Mouse (Mus musculus): ENCODE results near the gene Zfp433. TPM values are rescaled to one million over a fixed set of nuclear protein-coding genes. Genes with fewer than 3 reads are reported as not detected.
"Not testable (repeated sequence)": the region's sequence is repeated elsewhere in the genome, so short reads cannot be mapped to it uniquely, and the experiment has no call there.

The Zfp433 gene
- 17.2 and 17.3 TPM in 2 replicates for polyA plus RNA-seq (2014; fragmentation: Nextera tagmentation; extraction: Ambion mirVana)

GRCm38 (mm10) chr10:81704531-81705301 lies at the start of gene Zfp433:
Zfp433 (plus strand) TSS chr10:81704825.
- H3K9me3 ChIP-seq (ENCODE audit: control insufficient read depth, low read length); H3K27me3 ChIP-seq (ENCODE audit: control insufficient read depth, insufficient read depth, low read length); H3K4me2 ChIP-seq (ENCODE audit: low read depth, severe bottlenecking); H3K36me3 ChIP-seq (ENCODE audit: control insufficient read depth, insufficient read depth, low read length); H3K4me1 ChIP-seq (ENCODE audit: control insufficient read depth, insufficient read depth, low read length); H3K27ac ChIP-seq (replicated peaks; ENCODE audit: low read depth, low read length); H3K9ac ChIP-seq (ENCODE audit: low read length); DNase-seq (ENCODE audit: low spot score); H3K4me3 ChIP-seq (ENCODE audit: low read depth, low read length): not testable (repeated sequence)
- no CpG with 5 or more reads among the region's 46 CpGs for WGBS
- ATAC-seq (ENCODE audit: insufficient number of reproducible peaks, low FRiP score, low TSS enrichment, low read depth) = peak; percentile 100

GRCm38 (mm10) chr10:81655178-81655577 lies 49.4 kb upstream of the Zfp433 start:
- Histone ChIP-seq H3K27me3 (ENCODE audit: control insufficient read depth, insufficient read depth, low read length) (no peaks in the 10 kb centered on the region), H3K4me2 (ENCODE audit: low read depth, severe bottlenecking) (no peak overlapping the region), H3K4me3 (ENCODE audit: low read depth, low read length) (no peak overlapping the region), H3K36me3 (ENCODE audit: control insufficient read depth, insufficient read depth, low read length) (peaks cover 5% of the 10 kb centered on the region), H3K4me1 (ENCODE audit: control insufficient read depth, insufficient read depth, low read length) (no peaks in the 10 kb centered on the region), H3K9me3 (ENCODE audit: control insufficient read depth, low read length) (peaks cover 3% of the 10 kb centered on the region; the same call in 1 of the 2 replicates), H3K27ac (replicated peaks; ENCODE audit: low read depth, low read length) (no peak overlapping the region), H3K9ac (ENCODE audit: low read length) (no peak overlapping the region)
- ATAC-seq (ENCODE audit: insufficient number of reproducible peaks, low FRiP score, low TSS enrichment, low read depth) = no peak
- WGBS = 91% methylated on average over 10 of the region's 10 CpGs
- DNase-seq (ENCODE audit: low spot score) = no peak

DNA sequence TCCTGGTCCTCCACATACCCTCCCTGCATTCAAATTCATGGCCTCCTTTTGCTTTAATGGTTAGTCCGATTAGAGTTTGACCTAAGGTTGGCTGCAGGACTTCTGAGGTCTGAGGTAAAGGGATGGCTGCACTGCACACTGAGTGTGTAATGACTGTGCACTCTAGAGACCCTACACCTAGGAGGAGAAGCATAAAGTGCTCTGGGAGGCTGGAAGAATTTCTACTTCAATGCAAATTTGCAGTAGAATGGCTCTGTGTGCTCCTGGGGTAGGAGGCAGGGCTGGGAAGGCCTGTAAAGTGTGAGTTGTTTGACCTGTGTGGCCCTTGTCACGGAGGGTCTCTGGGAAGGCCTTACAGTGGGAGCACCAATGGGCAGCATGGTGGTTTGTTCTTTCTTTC lies 48.5 kb upstream of the Zfp433 start:
- Histone ChIP-seq H3K4me1 (ENCODE audit: control insufficient read depth, insufficient read depth, low read length) (no peaks in the 10 kb centered on the region), H3K9ac (ENCODE audit: low read length) (no peak overlapping the region), H3K4me3 (ENCODE audit: low read depth, low read length) (no peak overlapping the region), H3K27ac (replicated peaks; ENCODE audit: low read depth, low read length) (no peak overlapping the region), H3K36me3 (ENCODE audit: control insufficient read depth, insufficient read depth, low read length) (peaks cover 2% of the 10 kb centered on the region; the same call in 1 of the 2 replicates), H3K9me3 (ENCODE audit: control insufficient read depth, low read length) (peaks cover 3% of the 10 kb centered on the region; the same call in 1 of the 2 replicates), H3K27me3 (ENCODE audit: control insufficient read depth, insufficient read depth, low read length) (no peaks in the 10 kb centered on the region), H3K4me2 (ENCODE audit: low read depth, severe bottlenecking) (no peak overlapping the region)
- ATAC-seq (ENCODE audit: insufficient number of reproducible peaks, low FRiP score, low TSS enrichment, low read depth) = no peak
- WGBS = 92% methylated on average over 2 of the region's 2 CpGs
- DNase-seq (ENCODE audit: low spot score) = no peak

DNA sequence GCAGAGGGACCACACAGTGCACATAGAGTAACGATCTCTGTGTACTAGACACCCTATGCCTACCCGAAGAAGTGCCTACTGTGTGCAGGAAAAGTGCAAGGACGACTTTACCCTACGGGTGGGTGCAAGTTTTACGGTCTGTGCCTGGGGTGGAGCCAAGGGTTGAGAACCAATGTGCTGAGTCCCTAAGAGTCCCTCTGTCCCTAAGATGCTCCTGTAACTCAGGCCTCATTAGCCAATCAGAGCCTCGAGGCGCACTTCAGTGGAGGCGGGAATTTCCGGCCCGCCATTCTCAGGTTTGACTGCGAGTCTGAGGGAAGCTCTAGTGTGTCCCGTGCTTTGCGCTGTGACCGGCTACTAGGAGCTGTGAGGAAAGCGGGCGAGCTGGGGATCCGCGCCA lies 17.5 kb upstream of the Zfp433 start:
- not testable (repeated sequence) for H3K9me3 ChIP-seq (ENCODE audit: control insufficient read depth, low read length); DNase-seq (ENCODE audit: low spot score); H3K4me2 ChIP-seq (ENCODE audit: low read depth, severe bottlenecking); H3K36me3 ChIP-seq (ENCODE audit: control insufficient read depth, insufficient read depth, low read length); H3K4me3 ChIP-seq (ENCODE audit: low read depth, low read length); H3K9ac ChIP-seq (ENCODE audit: low read length); H3K27ac ChIP-seq (replicated peaks; ENCODE audit: low read depth, low read length); H3K4me1 ChIP-seq (ENCODE audit: control insufficient read depth, insufficient read depth, low read length); ATAC-seq (ENCODE audit: insufficient number of reproducible peaks, low FRiP score, low TSS enrichment, low read depth); H3K27me3 ChIP-seq (ENCODE audit: control insufficient read depth, insufficient read depth, low read length)
- no CpG with 5 or more reads among the region's 18 CpGs for WGBS

DNA sequence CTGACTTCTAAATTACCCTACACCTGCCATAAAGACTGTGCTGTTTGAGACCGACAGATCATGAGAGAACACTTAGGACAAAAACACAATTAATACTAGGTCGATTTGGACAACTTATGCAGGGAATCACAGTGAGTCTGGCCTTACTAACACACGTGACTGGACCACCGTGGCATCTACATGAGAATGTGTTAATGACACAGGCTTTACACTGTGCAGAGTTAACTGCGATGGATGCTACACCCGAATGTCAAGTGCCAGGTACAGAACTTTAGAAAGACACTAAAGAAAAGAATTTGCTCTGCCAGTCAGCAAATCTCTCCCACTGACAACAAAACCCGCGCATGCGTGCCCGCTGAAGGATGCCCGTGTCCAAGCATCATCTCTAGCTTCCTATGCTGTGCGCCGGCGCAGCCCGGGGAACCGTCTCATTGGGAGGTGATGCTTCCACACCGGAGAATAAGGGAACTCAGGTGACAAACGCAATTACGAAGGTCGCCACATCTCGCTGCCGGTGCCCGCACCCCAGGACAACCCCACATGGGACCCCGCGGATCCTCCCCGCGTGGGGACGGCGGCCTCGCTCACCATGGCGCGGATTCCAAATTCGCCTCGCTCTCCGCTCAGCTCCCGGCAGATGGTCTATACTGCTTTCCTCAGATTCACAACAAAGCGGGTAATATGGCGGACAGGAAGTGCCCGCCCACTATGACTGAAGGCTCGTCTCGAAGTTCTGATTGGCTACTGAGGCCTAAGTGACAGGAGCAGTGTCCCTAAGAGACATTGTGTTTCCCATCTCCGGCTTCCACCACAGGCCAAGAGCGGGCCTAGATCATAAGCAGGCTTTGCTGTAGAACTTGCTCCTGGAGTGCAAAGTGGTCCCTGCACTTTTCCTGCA lies 66.1 kb downstream of the Zfp433 start, which contains the start of gene Gm3055:
TSS of gene Gm3055 (minus strand) at position 656 of the 898 bp plus-strand sequence.
- H3K4me2 ChIP-seq (ENCODE audit: low read depth, severe bottlenecking); H3K27ac ChIP-seq (replicated peaks; ENCODE audit: low read depth, low read length); H3K9ac ChIP-seq (ENCODE audit: low read length); H3K27me3 ChIP-seq (ENCODE audit: control insufficient read depth, insufficient read depth, low read length); H3K4me3 ChIP-seq (ENCODE audit: low read depth, low read length); DNase-seq (ENCODE audit: low spot score); H3K9me3 ChIP-seq (ENCODE audit: control insufficient read depth, low read length); H3K36me3 ChIP-seq (ENCODE audit: control insufficient read depth, insufficient read depth, low read length); H3K4me1 ChIP-seq (ENCODE audit: control insufficient read depth, insufficient read depth, low read length): not testable (repeated sequence)
- ATAC-seq (ENCODE audit: insufficient number of reproducible peaks, low FRiP score, low TSS enrichment, low read depth) = peak; percentile 95
- no CpG with 5 or more reads among the region's 43 CpGs for WGBS

DNA sequence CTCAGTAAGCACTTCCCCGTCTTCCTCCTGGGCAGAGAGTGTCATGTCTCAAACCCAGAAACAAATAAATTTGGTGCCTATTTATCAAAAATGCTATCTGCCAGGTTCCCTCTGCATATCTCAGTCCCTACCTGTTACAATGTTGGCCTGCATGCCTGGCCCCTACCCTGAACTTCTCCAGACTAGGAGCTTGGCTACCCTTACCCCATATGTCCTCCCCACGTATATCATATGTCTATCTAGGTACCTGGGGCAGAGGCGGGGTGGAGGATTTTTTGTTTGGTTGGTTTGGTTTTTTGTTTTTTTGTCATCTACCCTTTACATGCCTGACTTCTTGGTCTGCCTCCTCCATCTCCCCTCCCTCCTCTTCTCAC lies 66.8 kb downstream of the Zfp433 start:
- not testable (repeated sequence) for H3K36me3 ChIP-seq (ENCODE audit: control insufficient read depth, insufficient read depth, low read length); H3K27ac ChIP-seq (replicated peaks; ENCODE audit: low read depth, low read length); H3K9me3 ChIP-seq (ENCODE audit: control insufficient read depth, low read length); H3K4me1 ChIP-seq (ENCODE audit: control insufficient read depth, insufficient read depth, low read length); H3K4me3 ChIP-seq (ENCODE audit: low read depth, low read length); H3K4me2 ChIP-seq (ENCODE audit: low read depth, severe bottlenecking); H3K9ac ChIP-seq (ENCODE audit: low read length); DNase-seq (ENCODE audit: low spot score); ATAC-seq (ENCODE audit: insufficient number of reproducible peaks, low FRiP score, low TSS enrichment, low read depth); H3K27me3 ChIP-seq (ENCODE audit: control insufficient read depth, insufficient read depth, low read length)
- no CpG with 5 or more reads among the region's 3 CpGs for WGBS

Other genes starting within 250 kb of the Zfp433 start
- gene Nfic, start 249.2 kb upstream of the Zfp433 start, polyA plus RNA-seq (2014; fragmentation: Nextera tagmentation; extraction: Ambion mirVana) = 16.7 and 18.7 TPM in 2 replicates
- 0.33 and 0.77 TPM in 2 replicates for gene Celf5, start 222.1 kb upstream of the Zfp433 start, polyA plus RNA-seq (2014; fragmentation: Nextera tagmentation; extraction: Ambion mirVana)
- 60.3 and 66.8 TPM in 2 replicates for gene Ncln, start 208.4 kb upstream of the Zfp433 start, polyA plus RNA-seq (2014; fragmentation: Nextera tagmentation; extraction: Ambion mirVana)
- gene S1pr4, start 204.7 kb upstream of the Zfp433 start, polyA plus RNA-seq (2014; fragmentation: Nextera tagmentation; extraction: Ambion mirVana) = 0.10 and 0.43 TPM in 2 replicates
- gene Gna15, start 180.6 kb upstream of the Zfp433 start, polyA plus RNA-seq (2014; fragmentation: Nextera tagmentation; extraction: Ambion mirVana) = 0.99 and 1.1 TPM in 2 replicates
- 80.3 and 82.1 TPM in 2 replicates for gene Gna11, start 159.6 kb upstream of the Zfp433 start, polyA plus RNA-seq (2014; fragmentation: Nextera tagmentation; extraction: Ambion mirVana)
- gene Aes, start 145.3 kb upstream of the Zfp433 start, polyA plus RNA-seq (2014; fragmentation: Nextera tagmentation; extraction: Ambion mirVana) = 259 and 343 TPM in 2 replicates
- gene Tle2, start 130.3 kb upstream of the Zfp433 start, polyA plus RNA-seq (2014; fragmentation: Nextera tagmentation; extraction: Ambion mirVana) = 13.7 and 18.4 TPM in 2 replicates
- gene Tle6, start 103.8 kb upstream of the Zfp433 start, polyA plus RNA-seq (2014; fragmentation: Nextera tagmentation; extraction: Ambion mirVana) = 11.1 and 11.6 TPM in 2 replicates
- 0.63 and 1.5 TPM in 2 replicates for gene BC025920, start 98.6 kb upstream of the Zfp433 start, polyA plus RNA-seq (2014; fragmentation: Nextera tagmentation; extraction: Ambion mirVana)
- 46.2 and 46.5 TPM in 2 replicates for gene Sirt6, start 77.0 kb upstream of the Zfp433 start, polyA plus RNA-seq (2014; fragmentation: Nextera tagmentation; extraction: Ambion mirVana)
- gene Ankrd24, start 76.3 kb upstream of the Zfp433 start, polyA plus RNA-seq (2014; fragmentation: Nextera tagmentation; extraction: Ambion mirVana) = 4.3 and 5.5 TPM in 2 replicates
- 5.5 and 6.2 TPM in 2 replicates for gene Gm10778, start 55.8 kb upstream of the Zfp433 start, polyA plus RNA-seq (2014; fragmentation: Nextera tagmentation; extraction: Ambion mirVana)
- gene Gm3055, start 66.3 kb downstream of the Zfp433 start, polyA plus RNA-seq (2014; fragmentation: Nextera tagmentation; extraction: Ambion mirVana) = 10.6 and 11.9 TPM in 2 replicates
- 3.2 and 4.4 TPM in 2 replicates for gene Gm4767, start 107.4 kb downstream of the Zfp433 start, polyA plus RNA-seq (2014; fragmentation: Nextera tagmentation; extraction: Ambion mirVana)
- gene Gm32687, start 159.1 kb downstream of the Zfp433 start, polyA plus RNA-seq (2014; fragmentation: Nextera tagmentation; extraction: Ambion mirVana) = 8.7 and 10.4 TPM in 2 replicates
- gene Zfp781, start 225.7 kb downstream of the Zfp433 start, polyA plus RNA-seq (2014; fragmentation: Nextera tagmentation; extraction: Ambion mirVana) = 4.2 and 6.3 TPM in 2 replicates

All from limb, embryonic 11.5 days (tissue).